Mouse (Mus musculus) liver, embryonic 15.5 days (tissue): ENCODE results near the gene B3gnt9. TPM values are rescaled to one million over a fixed set of nuclear protein-coding genes. Genes with fewer than 3 reads are reported as not detected.

Experiments used
- ATAC-seq: fragments of 200-750 bp; cut with Nextera tagmentation; 2 replicates; pipeline ENCODE4 v1.8.0; 2017; ENCODE audit warnings: moderate number of reproducible peaks, mild to moderate bottlenecking, moderate library complexity; ENCODE audit not compliant: insufficient read depth
- H3K27ac ChIP-seq: fragments of 300-500 bp; sonication (generic); replicated peaks from 2 replicates; pipeline ENCODE4 v1.5.1; 2015; ENCODE audit warnings: mild to moderate bottlenecking, inconsistent platforms
- H3K27me3 ChIP-seq: fragments of 300-500 bp; sonication (generic); 2 replicates; pipeline ENCODE4 v1.6.1; 2015; ENCODE audit warnings: mild to moderate bottlenecking, inconsistent platforms
- H3K36me3 ChIP-seq: fragments of 300-500 bp; sonication (generic); replicated peaks from 2 replicates; pipeline ENCODE4 v1.6.1; 2015; ENCODE audit warnings: moderate library complexity, mild to moderate bottlenecking, inconsistent platforms
- H3K4me1 ChIP-seq: fragments of 300-500 bp; sonication (generic); replicated peaks from 2 replicates; pipeline ENCODE4 v1.6.1; 2015; ENCODE audit warnings: inconsistent platforms
- H3K4me2 ChIP-seq: fragments of 300-500 bp; sonication (generic); 2 replicates; pipeline ENCODE4 v1.6.1; 2015; ENCODE audit warnings: moderate library complexity, mild to moderate bottlenecking, inconsistent platforms
- H3K4me3 ChIP-seq: fragments of 300-500 bp; sonication (generic); replicated peaks from 2 replicates; pipeline ENCODE4 v1.5.1; 2015; ENCODE audit warnings: mild to moderate bottlenecking, inconsistent platforms
- H3K9ac ChIP-seq: fragments of 300-500 bp; sonication (generic); 2 replicates; pipeline ENCODE4 v1.6.1; 2015; ENCODE audit warnings: moderate library complexity, mild to moderate bottlenecking, inconsistent platforms
- H3K9me3 ChIP-seq: fragments of 300-500 bp; sonication (generic); replicated peaks from 2 replicates; pipeline ENCODE4 v1.6.1; 2016; ENCODE audit warnings: inconsistent platforms
- WGBS: fragments of 180-500 bp; shearing (Covaris S2); methylation state at CpG from one replicate; pipeline ENCODE4 v1.1.7; 2015; ENCODE audit warnings: mixed read lengths; ENCODE audit not compliant: insufficient replicate concordance; 5-methylcytosine and 5-hydroxymethylcytosine counted together
- polyA plus RNA-seq: library from polyadenylated mRNA; unstranded; fragments of >200 nt; fragmentation: Nextera tagmentation; extraction: Ambion mirVana; gene quantifications from 2 replicates; pipeline ENCODE4 v1.2.1, GENCODE M21; 2015

B3gnt9 gene
- polyA plus RNA-seq, 1 experiment from 2014 or later, result 2.4 TPM

DNA sequence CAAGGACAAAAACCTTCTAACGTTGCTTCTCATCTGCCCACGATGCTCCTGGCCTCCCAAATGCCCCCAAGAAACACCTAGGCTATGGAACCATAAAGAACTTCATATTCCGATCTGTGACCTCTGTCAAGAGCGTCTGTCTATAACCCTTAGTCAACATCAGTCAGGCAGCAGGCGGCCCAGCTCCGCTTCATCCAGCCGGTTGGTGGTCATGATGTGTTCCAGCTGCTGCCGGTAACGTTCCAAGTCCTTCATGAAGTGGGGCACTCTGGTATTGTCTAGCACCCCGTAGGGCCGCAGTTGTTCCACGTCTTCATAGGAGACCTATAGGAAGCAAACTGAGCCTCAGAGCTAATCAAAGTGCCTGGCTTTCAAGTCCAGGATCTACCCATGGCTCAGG, 26.9 kb upstream of the B3gnt9 start:
- Histone ChIP-seq H3K27me3 (peaks cover 94% of the 10 kb centered on the region), H3K27ac (no peak overlapping the region), H3K4me2 (no peak overlapping the region), H3K9ac (no peak overlapping the region), H3K4me1 (peaks cover 26% of the 10 kb centered on the region), H3K4me3 (no peak overlapping the region), H3K36me3 (no peaks in the 10 kb centered on the region), H3K9me3 (no peaks in the 10 kb centered on the region)
- no peak for ATAC-seq
- WGBS, result 79% methylated on average over 12 of the region's 12 CpGs

DNA sequence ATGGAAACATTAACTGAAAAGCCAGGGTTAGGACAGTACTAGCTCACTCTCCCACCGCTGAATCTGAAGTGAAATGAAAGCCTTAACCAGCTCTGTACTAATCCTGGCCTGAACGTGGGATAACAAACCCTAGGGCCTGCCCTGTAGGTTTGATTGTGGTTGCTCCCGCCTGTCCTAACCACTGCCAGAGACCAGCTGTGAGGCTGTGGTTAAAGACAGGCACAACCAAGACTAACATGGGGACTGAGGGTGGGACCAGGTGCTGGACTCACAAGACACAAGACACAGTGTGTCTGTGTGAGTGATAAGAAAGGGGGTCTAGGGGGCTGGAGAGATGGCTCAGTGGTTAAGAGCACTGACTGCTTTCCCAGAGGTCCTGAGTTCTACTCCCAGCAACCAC, 25.6 kb upstream of the B3gnt9 start:
- H3K9ac ChIP-seq, result no peak overlapping the region
- H3K36me3 ChIP-seq, result no peaks in the 10 kb centered on the region
- H3K27ac ChIP-seq, result no peak overlapping the region
- 40% methylated on average over 3 of the region's 3 CpGs for WGBS
- peaks cover 35% of the 10 kb centered on the region for H3K4me1 ChIP-seq
- no peak overlapping the region for H3K4me2 ChIP-seq
- ATAC-seq, result no peak
- H3K27me3 ChIP-seq, result peaks cover 94% of the 10 kb centered on the region
- H3K4me3 ChIP-seq, result no peak overlapping the region
- no peaks in the 10 kb centered on the region for H3K9me3 ChIP-seq

DNA sequence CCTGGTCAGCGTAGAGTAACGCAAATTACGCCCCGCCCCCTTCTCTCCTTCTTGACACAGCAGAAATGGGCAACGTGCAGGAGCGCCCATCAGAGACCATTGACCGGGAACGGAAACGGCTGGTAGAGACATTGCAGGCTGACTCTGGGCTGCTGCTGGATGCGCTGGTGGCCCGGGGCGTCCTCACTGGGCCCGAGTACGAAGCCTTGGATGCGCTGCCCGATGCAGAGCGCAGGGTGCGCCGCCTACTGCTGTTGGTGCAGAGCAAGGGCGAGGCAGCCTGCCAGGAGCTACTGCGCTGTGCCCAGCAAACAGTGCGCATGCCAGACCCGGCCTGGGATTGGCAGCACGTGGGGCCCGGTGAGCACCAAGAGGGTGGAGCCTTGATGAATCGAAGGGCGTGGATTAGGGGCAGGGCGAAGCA, 24.0 kb upstream of the B3gnt9 start:
- ATAC-seq, result peak; percentile 61
- no peak overlapping the region for H3K27ac ChIP-seq
- peak overlapping the region; percentile 24 for H3K4me3 ChIP-seq
- peaks cover 98% of the 10 kb centered on the region for H3K27me3 ChIP-seq
- H3K9ac ChIP-seq, result no peak overlapping the region
- H3K36me3 ChIP-seq, result no peaks in the 10 kb centered on the region
- peak overlapping the region; percentile 57 for H3K4me2 ChIP-seq
- peaks cover 35% of the 10 kb centered on the region for H3K4me1 ChIP-seq
- no peaks in the 10 kb centered on the region for H3K9me3 ChIP-seq
- 1% methylated on average over 28 of the region's 28 CpGs for WGBS

DNA sequence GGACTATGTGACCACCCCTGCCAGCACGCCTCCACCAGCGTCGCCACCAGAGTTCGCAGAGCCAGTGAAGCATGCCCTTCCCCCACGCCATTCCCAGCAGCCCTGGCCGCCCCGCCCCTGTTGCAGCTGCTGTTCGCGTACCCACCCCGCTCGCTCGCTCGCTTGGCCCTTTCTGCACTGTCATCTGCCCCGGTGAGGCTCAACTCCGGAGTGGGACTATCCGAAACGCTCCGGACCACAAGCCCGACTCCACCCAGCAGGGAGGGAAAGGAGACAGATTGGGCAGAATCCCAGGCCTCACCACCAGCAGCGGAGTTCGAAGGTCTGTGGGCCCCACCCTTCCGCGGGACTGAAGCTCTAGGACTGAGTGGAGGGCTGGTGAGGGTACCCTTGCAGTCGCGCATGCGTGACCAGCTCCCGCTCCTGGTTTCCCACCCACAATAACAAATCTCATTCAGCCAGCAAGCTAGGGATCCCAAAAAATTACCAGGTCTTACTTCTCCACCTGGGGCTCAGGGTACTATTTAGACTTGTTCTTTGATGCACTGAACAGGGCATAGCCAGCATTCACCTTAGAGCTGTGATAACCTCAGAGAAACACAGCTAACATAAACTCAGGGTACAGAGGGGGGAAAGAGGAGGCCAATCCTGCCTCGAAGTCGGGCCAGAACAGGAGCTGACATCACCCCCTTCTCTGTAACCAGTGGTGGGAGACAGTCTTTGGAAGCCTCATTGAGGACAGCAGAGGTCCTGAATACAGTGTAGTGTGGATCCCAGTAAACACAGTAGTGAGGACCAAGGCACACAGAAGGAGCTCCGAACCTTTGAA, 21.6 kb upstream of the B3gnt9 start:
- H3K4me2 ChIP-seq, result peak overlapping the region; percentile 63
- 4% methylated on average over 30 of the region's 30 CpGs for WGBS
- no peaks in the 10 kb centered on the region for H3K9me3 ChIP-seq
- peaks cover 97% of the 10 kb centered on the region for H3K27me3 ChIP-seq
- H3K27ac ChIP-seq, result no peak overlapping the region
- no peak overlapping the region for H3K9ac ChIP-seq
- peaks cover 24% of the 10 kb centered on the region for H3K4me1 ChIP-seq
- peak overlapping the region; percentile 32 for H3K4me3 ChIP-seq
- no peaks in the 10 kb centered on the region for H3K36me3 ChIP-seq
- ATAC-seq, result 0 out of 2 replicates have a peak, but pooled peaks have one; percentile 23

DNA sequence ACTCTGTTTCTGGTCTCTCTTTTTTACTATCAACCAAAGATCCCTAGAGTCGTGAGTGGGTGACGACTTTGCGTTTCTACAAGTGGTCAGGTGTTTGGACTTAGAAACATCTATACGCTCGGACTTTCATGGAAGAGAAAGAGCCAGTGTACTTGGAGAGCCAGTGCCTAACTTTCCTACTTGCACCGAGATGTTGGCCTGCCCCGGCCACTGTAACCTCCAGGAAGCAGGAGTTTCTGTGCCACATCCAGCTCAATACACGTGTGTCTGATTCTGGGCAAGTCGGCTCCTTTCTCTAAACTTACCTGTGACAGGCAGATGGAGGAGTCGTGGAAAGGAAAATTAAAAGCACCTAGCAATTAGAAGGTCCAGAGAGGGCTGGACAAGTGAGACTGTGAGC, 20.9 kb upstream of the B3gnt9 start, which contains the start of gene Nol3:
Gene Nol3, plus strand, starts transcription at position 301 of the 400 bp plus-strand sequence.
- H3K9me3 ChIP-seq, result no peaks in the 10 kb centered on the region
- peaks cover 25% of the 10 kb centered on the region for H3K4me1 ChIP-seq
- H3K27ac ChIP-seq, result no peak within 1 kb of the TSS
- peaks cover 99% of the 10 kb centered on the region for H3K27me3 ChIP-seq
- no peak within 1 kb of the TSS for H3K9ac ChIP-seq
- peak within 1 kb of the TSS; percentile 32 for H3K4me3 ChIP-seq
- WGBS, result 8% methylated on average over 10 of the region's 10 CpGs
- peak within 1 kb of the TSS; percentile 63 for H3K4me2 ChIP-seq
- no peak for ATAC-seq
- H3K36me3 ChIP-seq, result no peaks in the 10 kb centered on the region

DNA sequence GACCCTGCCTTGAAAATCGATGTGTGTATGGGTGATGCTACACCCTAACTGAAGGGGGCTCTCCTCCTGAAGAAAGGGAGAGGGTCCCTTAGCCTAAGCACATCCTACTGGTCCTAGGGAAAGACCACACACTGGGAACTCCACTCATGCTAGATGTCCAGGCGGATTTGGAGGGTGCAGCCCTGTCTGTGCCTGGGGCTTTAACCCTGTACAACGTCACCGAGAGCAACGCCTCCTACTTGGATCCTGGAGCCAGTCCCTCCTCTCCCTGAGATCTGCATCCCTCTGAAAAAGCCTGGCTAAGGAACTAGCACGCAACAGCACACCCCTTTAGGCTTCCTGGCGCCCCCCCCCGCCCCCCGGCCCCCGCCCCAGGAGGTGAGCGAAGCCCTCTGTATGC, 20.4 kb upstream of the B3gnt9 start:
- no peaks in the 10 kb centered on the region for H3K9me3 ChIP-seq
- H3K27ac ChIP-seq, result no peak overlapping the region
- H3K4me3 ChIP-seq, result no peak overlapping the region
- H3K9ac ChIP-seq, result no peak overlapping the region
- peaks cover 99% of the 10 kb centered on the region for H3K27me3 ChIP-seq
- H3K4me1 ChIP-seq, result peaks cover 30% of the 10 kb centered on the region
- ATAC-seq, result no peak
- no peaks in the 10 kb centered on the region for H3K36me3 ChIP-seq
- WGBS, result 7% methylated on average over 11 of the region's 11 CpGs
- H3K4me2 ChIP-seq, result no peak overlapping the region

DNA sequence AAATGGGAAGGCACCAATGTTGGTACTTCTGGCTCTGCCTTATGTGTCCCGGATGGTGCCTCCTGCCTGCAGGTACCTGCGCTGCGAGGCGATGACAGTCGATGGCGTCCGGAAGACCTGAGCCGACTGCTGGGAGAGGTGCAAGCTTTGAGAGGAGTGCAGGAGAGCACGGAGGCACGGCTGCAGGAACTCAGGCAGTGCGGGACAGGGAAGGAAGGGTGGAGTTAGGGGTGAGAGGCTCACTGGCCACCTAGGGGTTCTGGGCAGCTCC, 15.9 kb upstream of the B3gnt9 start:
- WGBS, result 2% methylated on average over 11 of the region's 11 CpGs
- H3K4me2 ChIP-seq, result no peak overlapping the region

DNA sequence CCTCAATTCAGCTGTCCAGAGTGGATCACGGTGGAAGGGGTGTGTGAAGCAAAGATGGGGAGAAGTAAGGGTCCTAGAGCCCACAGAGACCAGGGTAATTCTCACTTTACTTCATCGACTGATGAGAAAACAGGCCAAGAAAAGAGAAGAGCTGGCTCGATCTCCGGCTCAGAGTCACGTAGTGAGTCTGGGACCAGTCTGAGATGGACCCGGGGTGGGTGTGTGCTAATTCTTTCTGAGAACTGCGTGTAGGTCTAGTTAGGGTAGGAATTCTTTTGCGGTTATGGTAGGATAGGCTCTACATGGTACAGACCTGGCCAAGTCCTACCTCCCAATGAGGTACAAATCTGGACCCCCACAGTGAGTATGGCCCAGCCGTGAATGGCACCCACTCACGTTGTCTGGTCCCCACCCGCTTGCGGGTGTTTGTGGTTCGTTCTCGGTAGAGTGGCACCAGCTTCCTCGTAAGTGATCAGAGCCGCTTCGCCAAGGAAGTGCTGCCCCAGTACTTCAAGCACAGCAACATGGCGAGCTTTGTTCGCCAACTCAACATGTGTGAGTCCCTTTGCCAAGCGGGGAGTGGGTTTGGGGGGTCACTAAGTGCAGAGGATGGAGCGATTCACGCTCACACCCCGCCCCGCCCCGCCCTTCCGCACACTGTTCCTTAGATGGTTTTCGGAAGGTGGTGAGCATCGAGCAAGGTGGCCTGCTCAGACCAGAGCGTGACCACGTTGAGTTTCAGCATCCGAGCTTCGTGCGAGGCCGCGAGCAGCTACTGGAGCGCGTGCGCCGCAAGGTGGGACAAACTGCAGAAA, 15.4 kb upstream of the B3gnt9 start:
- Histone ChIP-seq H3K36me3 (no peaks in the 10 kb centered on the region), H3K9me3 (no peaks in the 10 kb centered on the region), H3K4me1 (peaks cover 35% of the 10 kb centered on the region), H3K4me3 (peak overlapping the region; percentile 38; the same call in 1 of the 2 replicates), H3K27ac (no peak overlapping the region), H3K9ac (no peak overlapping the region), H3K27me3 (peaks cover 99% of the 10 kb centered on the region), H3K4me2 (peak overlapping the region; percentile 64)
- ATAC-seq, result no peak
- 5% methylated on average over 39 of the region's 39 CpGs for WGBS

More for the DNA sequence above, 15.9 kb upstream of the B3gnt9 start:
- Histone ChIP-seq H3K4me1 (peaks cover 31% of the 10 kb centered on the region), H3K9ac (no peak overlapping the region), H3K27me3 (peaks cover 99% of the 10 kb centered on the region), H3K4me3 (no peak overlapping the region), H3K36me3 (no peaks in the 10 kb centered on the region), H3K27ac (no peak overlapping the region), H3K9me3 (no peaks in the 10 kb centered on the region)
- no peak for ATAC-seq

DNA sequence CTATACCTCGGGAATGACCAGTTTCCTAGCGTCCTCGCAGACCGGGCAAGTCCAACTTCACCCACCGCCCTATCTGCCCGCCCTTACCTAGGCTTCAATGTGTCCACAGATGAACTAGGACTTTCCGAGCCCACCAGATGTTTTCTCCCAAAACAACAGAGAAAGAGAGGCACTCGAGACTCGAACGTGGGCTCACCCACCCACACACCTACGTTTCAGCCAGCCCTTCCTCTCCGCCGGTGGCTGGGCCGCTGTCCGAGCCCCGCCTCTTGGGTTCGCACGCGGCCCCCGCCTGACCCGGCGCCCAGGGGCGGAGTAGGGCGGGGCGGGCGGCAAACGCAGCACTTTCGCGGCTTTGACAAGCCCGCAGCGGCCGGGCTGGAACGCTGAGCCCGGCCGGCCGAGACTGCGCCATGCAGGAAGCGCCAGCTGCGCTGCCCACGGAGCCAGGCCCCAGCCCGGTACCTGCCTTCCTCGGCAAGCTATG, 14.6 kb upstream of the B3gnt9 start, which contains the start of gene Hsf4:
Gene Hsf4, plus strand, starts transcription at position 341 of the 487 bp plus-strand sequence.
- under 1% methylated on average over 42 of the region's 42 CpGs for WGBS
- Histone ChIP-seq H3K9ac (no peak within 1 kb of the TSS), H3K27me3 (peaks cover 99% of the 10 kb centered on the region), H3K27ac (no peak within 1 kb of the TSS), H3K9me3 (no peaks in the 10 kb centered on the region), H3K4me2 (peak within 1 kb of the TSS; percentile 64), H3K36me3 (no peaks in the 10 kb centered on the region), H3K4me3 (peak within 1 kb of the TSS; percentile 38), H3K4me1 (peaks cover 43% of the 10 kb centered on the region)
- ATAC-seq, result peak; percentile 37

DNA sequence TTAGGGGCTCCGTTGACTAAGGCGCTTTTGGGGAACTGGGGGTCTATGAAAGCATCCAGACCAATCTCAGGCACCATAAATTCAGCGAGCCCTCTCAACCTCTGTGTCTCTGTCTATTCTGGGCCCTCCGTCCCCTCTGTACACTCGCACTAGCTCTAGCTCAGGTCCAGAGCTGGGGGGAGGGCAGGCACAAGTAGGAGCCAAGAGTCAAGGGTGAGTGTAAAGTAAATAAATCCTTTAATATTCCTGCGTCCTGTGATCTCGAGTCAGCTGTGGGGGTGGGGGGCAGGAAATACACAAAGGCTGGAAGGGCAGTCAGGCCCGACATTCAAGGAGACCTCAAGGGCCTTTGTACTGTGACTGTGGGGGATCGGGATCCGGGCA, 14.1 kb upstream of the B3gnt9 start:
- Histone ChIP-seq H3K4me2 (peak overlapping the region; percentile 64), H3K27me3 (peaks cover 97% of the 10 kb centered on the region), H3K27ac (no peak overlapping the region), H3K4me3 (peak overlapping the region; percentile 38), H3K9ac (no peak overlapping the region), H3K4me1 (peaks cover 47% of the 10 kb centered on the region), H3K9me3 (no peaks in the 10 kb centered on the region), H3K36me3 (no peaks in the 10 kb centered on the region)
- no peak for ATAC-seq
- WGBS, result 8% methylated on average over 10 of the region's 10 CpGs
